Mouse (Mus musculus) adrenal gland, adult (tissue): ENCODE measurements around the gene Kansl1l.

Experiments
- DNase-seq, 2 experiments: peaks; one replicate each; pipeline ENCODE4 v3.0.0; 2022 to 2023; ENCODE audit warnings: low spot score in 1 of 2; ENCODE audit not compliant: inconsistent age in 2 of 2

Kansl1l gene

GRCm38 (mm10) chr1:66817453-66817839, at the start of gene Kansl1l:
TSS of gene Kansl1l (minus strand) at chr1:66817562.
- DNase-seq, result peak; percentile 95 to 98

DNA sequence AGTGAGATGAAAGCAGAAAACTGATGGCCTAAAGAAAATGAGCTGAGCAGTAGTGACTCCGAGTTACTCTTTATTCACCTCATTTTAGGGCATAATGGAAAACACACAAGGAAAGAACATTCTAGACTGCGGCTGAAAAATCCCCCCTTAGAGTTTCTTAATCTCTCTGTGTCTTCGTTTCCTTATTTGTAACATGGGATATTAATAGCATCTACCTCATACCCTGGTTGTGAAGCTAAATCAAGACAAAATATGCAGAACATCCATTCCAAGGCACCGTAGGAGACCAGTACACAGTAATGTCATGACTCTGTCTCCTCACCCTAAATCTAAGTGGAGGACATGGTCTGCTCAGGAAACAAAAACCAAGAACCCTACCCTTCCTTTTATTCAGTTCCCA, 48.3 kb upstream of the Kansl1l start:
- no peak for DNase-seq

- DNase-seq, result peak in 1 of 2 experiments; percentile 72
These were observed 46.6 kb upstream of the Kansl1l start for GRCm38 (mm10) chr1:66863741-66864495.

- peak; percentile 94 to 98 for DNase-seq
These were observed 45.5 kb upstream of the Kansl1l start, which contains the start of gene Acadl for GRCm38 (mm10) chr1:66862712-66863511. TSS of gene Acadl (minus strand) at chr1:66863277.

DNA sequence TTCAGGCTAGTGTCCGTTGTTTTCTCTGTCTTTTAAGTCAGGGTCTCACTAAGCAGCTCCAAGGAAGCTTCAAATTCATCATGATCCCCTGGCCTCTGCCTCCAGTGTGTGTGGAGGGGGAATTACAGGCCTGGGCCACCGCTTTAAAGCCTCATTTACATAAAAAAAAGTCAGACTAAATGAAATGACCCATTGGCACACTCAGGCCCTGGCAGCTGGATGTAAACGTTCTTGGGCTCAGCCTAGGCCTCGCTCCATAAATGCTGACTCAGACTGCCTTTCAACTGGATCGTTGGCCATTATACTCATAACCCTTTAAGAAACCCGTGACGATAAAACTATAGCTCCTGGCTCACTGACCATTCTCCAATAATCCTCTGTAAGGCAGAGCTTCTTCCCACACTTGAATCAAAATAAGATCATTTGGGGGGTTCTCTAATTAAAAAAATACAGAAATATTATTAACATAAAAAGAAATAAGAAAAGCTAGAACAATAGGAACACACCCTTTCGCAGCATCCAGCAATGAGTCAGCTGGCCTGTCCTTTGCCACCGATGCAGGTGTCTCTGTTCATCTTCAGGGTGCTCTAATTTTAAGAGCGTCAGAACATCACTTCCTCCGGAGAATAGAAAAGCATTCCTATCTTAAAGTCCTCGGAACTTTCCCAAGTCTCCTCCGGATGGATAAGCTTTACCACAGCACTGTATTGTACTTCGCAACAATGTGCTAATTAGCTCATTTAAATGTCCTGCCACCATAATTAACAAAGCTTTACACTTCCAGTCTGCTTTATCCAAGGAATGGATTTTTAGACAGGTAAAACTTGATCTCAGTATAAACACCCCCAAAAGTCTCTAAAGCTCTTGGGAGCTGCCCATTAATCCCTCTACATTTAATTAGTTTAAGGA, 44.7 kb upstream of the Kansl1l start:
- peak; percentile 35 to 78 for DNase-seq

DNA sequence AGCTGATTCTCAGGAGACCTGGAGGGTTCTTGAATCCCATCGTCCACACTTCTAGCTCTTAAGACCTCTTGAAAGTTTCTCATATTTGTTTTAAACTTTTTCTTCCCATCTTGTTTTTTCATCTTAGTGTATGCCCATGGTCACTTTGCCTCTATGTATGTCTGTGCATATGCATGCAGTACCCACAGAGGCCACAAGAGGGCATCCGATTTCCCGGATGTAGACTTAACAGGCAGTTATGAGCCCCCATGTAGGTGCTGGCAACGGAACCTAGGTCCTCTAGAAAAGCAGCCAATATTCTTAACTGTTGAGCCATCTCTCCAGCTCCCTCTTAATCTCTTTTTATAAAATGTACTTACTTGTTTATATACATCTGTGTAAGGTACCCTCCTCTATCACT, 30.1 kb upstream of the Kansl1l start:
- DNase-seq, result peak in 1 of 2 experiments; percentile 57

GRCm38 (mm10) chr1:66845690-66846318, 28.4 kb upstream of the Kansl1l start:
- peak in 1 of 2 experiments; percentile 58 for DNase-seq

DNA sequence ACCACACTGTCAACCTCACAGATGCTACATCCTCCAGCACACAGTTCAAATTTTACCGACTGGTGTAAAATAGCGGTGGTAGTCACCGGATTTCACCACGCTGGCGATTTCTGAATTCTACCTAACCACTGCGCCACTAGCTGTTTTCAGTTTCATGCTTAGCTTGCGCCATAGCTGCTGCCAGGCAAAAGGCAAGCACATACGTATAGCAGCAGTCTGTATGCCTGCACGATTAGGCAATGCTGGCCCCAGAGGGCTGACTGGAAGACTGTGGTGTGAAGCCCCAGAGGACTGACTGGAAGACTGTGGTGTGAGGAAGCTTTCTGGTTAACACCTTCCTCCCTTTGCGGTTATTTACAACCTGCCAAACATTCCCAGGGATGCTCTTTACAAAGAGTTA, 24.6 kb upstream of the Kansl1l start:
- no peak for DNase-seq

DNA sequence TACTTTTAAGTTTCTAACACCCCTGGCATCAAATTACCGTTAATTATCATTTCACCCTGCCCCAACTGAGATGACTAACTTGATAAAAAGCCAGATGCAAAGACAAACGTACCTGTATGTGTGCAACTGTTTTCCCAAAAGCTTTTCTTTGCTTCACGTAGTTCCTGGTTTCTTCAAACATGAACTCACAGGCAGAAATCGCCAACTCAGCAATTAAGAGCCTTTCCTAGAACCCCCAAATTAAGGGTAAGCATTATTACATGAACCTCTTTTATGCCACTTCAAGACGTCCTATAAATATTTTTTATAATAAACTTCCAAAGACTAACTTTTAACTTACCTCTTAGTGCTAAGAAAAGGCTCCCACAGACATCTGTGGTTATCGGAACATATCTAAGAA, 24.1 kb upstream of the Kansl1l start:
- DNase-seq, result no peak

DNA sequence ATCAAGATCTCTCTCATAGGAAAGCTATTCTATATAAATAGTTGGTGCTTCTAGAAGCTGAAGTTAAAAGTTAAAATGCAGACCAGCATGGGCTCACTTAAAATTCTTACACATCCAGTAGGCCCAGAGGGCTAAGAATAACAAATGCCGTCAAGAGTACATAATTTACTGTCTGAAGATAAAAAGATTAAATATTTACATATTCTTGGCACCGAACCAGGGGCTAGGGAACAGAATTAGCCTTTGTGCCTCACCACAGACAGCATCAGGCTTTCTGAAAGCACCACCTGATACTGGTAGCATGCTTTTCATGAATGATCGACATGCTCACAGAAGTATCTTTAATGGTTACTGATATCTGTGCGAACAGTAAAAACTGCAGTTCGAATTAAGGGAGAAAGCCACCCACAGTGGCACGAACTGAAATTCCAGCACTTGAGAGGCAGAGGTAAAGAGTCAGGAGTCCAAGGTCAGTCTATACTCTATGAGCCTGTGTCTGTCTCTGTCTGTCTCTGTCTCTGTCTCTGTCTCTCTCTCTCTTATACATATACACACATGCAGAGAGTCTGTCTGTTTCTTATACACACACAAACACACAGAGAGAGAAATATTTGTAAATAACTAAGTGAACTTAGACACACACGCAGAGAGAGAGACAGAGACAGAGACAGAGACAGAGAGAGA, 22.5 kb upstream of the Kansl1l start:
- no peak for DNase-seq

DNA sequence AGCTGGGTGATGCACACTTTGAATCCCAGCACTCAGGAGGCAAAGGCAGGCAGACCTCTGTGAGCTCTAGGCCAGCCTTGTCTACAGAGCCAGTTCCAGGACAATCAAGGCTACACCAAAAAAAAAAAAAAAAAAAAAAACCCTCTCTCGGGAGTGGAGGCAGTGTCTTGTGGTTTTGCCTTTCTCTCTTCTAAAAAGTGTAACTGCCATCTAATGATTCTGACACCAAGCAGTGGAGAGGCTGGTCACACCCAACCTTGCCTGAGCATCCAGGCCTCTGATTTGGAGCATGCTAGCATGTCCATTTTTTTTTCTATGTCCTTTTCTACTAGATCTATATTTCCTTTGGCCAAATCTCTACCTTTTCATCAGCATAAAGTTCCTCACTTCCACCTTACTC, 21.8 kb upstream of the Kansl1l start:
- no peak for DNase-seq

GRCm38 (mm10) chr1:66838184-66839042, 21.1 kb upstream of the Kansl1l start:
- DNase-seq, result peak; percentile 69 to 91

DNA sequence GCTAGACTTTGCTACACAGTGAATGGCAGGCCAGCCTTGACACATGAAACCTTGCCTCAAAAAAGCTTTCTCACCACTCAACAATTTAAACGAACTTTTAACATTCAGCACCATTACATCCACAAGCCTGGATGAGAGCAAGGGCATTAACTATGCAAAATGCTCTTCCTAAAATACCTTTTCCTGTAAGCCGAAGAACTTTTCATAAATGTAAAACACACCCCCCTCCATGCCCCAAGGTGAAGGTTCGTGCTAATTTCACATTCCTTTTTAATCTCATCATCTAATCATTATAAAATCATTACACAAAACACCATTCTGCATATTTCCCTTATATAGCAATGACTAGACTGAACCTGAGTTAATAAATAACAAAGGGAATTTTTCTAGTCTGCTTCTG, 19.8 kb upstream of the Kansl1l start:
- DNase-seq, result no peak

DNA sequence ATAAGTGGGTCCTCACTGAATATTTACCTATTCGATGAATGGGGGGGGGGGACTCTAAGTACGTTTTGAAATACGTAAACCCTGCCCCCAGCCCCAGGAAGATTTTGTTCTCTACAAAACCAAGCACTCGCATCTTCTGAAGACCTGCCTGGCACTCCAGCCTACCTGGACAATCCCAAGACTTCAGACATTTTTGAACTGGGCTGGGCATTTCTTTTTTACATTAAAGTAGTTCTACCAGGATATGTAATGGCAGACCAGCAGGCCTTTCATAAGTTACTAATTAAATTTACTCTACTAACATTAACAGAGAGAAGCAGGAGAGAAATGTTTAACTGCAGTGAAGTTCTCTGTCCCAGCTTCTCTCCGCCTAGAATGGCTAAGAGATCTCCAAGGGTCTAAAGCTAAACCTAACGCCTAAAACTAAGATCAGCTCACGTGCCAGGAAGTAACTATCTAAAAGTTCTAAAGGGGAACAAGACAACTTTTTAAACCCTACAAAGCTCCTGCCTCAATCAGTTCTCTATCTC, 15.3 kb upstream of the Kansl1l start:
- DNase-seq, result no peak

- no peak for DNase-seq
These were observed 14.7 kb upstream of the Kansl1l start for GRCm38 (mm10) chr1:66831824-66832600.

GRCm38 (mm10) chr1:66829400-66830080, 12.2 kb upstream of the Kansl1l start:
- no peak for DNase-seq

- DNase-seq, result no peak
These were observed 4.6 kb upstream of the Kansl1l start for GRCm38 (mm10) chr1:66821966-66822365.

- DNase-seq, result peak; percentile 44 to 72
These were observed 2.9 kb upstream of the Kansl1l start for GRCm38 (mm10) chr1:66820241-66820640.
